Mouse (Mus musculus) lung, adult 2 months (tissue): ENCODE data around the gene Myo9a. TPM values are rescaled to one million over a fixed set of nuclear protein-coding genes. Genes with fewer than 3 reads are reported as not detected.
A peak's percentile ranks its signal among the peaks of the same experiment; 100 is the strongest.
"Not testable (repeated sequence)": the region's sequence is repeated elsewhere in the genome, so short reads cannot be mapped to it uniquely, and the experiment has no call there.

Experiments
- DNase-seq: peaks from one replicate; pipeline ENCODE4 v3.0.0; 2022
- H3K4me1 ChIP-seq: fragments of 200-500 bp; 2 replicates; pipeline ENCODE4 v1.6.1; 2011; ENCODE audit warnings: low read length; ENCODE audit not compliant: control insufficient read depth, insufficient read depth
- H3K4me3 ChIP-seq: fragments of 200-500 bp; replicated peaks from 2 replicates; pipeline ENCODE3; 2011; ENCODE audit warnings: low read depth, mild to moderate bottlenecking, control low read depth, low read length; ENCODE audit errors: extremely low read depth
- CTCF ChIP-seq: fragments of 200-500 bp; IDR thresholded peaks from 2 replicates; pipeline ENCODE4 v1.5.1; 2011; ENCODE audit warnings: mild to moderate bottlenecking, low read length, control low read depth; ENCODE audit not compliant: insufficient read depth
- POLR2A ChIP-seq: fragments of 200-500 bp; IDR thresholded peaks from 2 replicates; pipeline ENCODE4 v1.6.1; 2011; ENCODE audit warnings: low read depth, mild to moderate bottlenecking, control low read depth, low read length, borderline replicate concordance; ENCODE audit errors: extremely low read depth
- WGBS: fragments of 180-500 bp; shearing (Covaris S2); methylation state at CpG from one replicate; pipeline ENCODE4 v1.1.7; 2018; 5-methylcytosine and 5-hydroxymethylcytosine counted together
- polyA plus RNA-seq: library from polyadenylated mRNA; depleted of rRNA; stranded (reverse); fragments of >200 nt; gene quantifications from 2 replicates; pipeline ENCODE4 v1.2.3, GENCODE M21; 2012

The Myo9a gene
- polyA plus RNA-seq, 1 experiment: 5.2 TPM

DNA sequence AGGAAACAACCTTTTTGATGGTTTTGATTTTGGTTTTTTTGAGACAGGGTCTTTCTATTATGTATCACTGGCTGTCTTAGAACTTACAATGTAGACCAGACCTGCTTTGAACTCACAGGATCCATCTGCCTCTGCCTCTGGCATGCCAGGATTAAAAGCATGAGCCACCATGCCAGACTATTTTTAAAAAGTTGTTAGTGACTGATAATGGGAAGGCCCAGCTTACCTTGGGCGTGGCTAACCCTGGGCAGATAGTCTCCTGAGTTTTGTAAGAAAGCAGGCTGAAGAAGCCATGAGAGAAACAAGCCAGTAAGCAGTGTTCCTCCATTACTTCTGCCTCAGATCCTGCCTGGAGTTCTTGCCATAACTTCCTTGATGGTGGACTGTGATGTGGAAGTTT is 152.7 kb downstream of the Myo9a start:
- 93% methylated on average over 1 of the region's 1 CpGs for WGBS
- TF ChIP-seq CTCF (no peak), POLR2A (no peak)
- DNase-seq: no peak
- no peaks in the 10 kb centered on the region for H3K4me1 ChIP-seq
- no peak overlapping the region for H3K4me3 ChIP-seq

- 91% methylated on average over 1 of the region's 1 CpGs for WGBS
- no peak for TF ChIP-seq POLR2A
- TF ChIP-seq CTCF: no peak
- H3K4me1 ChIP-seq: no peaks in the 10 kb centered on the region
- H3K4me3 ChIP-seq: no peak overlapping the region
- no peak for DNase-seq
These were observed 164.1 kb downstream of the Myo9a start for GRCm38 (mm10) chr9:59914761-59915160.

DNA sequence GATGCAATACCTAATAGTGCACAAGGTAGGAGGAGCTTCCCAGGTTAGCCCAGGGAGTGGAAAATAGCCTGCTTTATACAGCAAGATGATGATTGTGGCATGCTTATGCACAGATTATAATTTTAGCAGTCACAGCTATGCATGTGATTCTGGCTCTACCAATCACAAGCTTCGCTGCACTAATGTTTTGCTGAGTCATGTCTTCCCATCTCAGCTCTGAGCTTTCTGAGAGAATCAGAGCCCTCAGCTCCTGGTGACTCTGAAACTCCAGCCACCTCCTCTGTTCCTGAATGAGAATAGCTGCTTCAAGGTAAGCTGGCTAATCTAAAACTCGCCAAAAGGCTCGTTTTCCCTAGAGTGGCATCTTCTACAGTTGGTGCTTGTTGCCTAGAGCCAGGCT is 179.6 kb downstream of the Myo9a start:
- Histone ChIP-seq H3K4me3 (no peak overlapping the region), H3K4me1 (no peaks in the 10 kb centered on the region)
- DNase-seq: no peak
- TF ChIP-seq CTCF (no peak), POLR2A (no peak)
- WGBS: 74% methylated on average over 3 of the region's 3 CpGs

- WGBS: 77% methylated on average over 8 of the region's 8 CpGs
- H3K4me1 ChIP-seq, DNase-seq, H3K4me3 ChIP-seq: not testable (repeated sequence)
These were observed 185.2 kb downstream of the Myo9a start for GRCm38 (mm10) chr9:59935866-59936265.

DNA sequence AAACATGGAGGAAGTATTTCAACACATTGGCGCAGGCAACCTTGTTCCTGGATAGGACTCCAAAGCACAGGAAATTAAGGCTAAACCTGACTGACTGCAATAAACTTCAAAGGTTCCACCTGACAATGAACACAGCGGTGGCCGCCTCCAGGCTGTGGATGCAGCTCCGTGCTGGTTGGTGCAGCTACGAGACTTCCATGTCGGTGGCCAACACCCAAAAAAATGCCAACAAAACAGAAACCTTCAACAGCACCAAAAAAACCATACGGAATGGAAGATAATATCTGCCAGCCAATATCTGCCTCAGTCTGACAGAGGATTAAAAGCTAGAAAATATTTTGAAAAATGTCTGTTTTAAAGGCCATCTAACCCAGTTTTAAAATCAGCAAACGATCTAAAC is 187.8 kb downstream of the Myo9a start:
- TF ChIP-seq POLR2A (no peak), CTCF (no peak)
- Histone ChIP-seq H3K4me3 (no peak overlapping the region), H3K4me1 (no peaks in the 10 kb centered on the region)
- no peak for DNase-seq
- 90% methylated on average over 8 of the region's 8 CpGs for WGBS

DNA sequence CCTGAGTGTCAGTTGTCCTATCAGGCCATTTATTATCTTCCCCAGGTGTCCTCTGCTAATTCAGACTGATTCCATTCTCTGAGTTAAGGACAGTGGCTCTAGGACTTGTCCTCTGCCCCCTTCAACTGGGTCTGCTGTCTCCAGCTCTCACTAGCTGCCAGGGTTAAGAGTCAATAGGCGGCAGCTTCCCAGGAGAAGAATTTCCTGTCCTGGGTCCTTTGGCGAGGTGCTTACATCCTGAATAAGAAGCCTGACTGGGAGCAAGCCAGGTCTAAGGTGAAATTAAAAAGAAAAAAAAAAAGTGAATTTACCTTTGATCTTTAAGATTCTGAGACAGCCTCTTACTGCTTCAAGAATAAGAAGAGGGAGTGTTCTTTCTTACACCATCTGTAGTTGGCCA is 189.0 kb downstream of the Myo9a start:
- Histone ChIP-seq H3K4me3 (no peak overlapping the region), H3K4me1 (no peaks in the 10 kb centered on the region)
- DNase-seq: no peak
- no peak for TF ChIP-seq POLR2A
- TF ChIP-seq CTCF: no peak
- WGBS: 41% methylated on average over 2 of the region's 2 CpGs

- 55% methylated on average over 11 of the region's 12 CpGs for WGBS
- H3K4me1 ChIP-seq: no peaks in the 10 kb centered on the region
- no peak overlapping the region for H3K4me3 ChIP-seq
- no peak for DNase-seq
- TF ChIP-seq CTCF (no peak), POLR2A (no peak)
These were observed 190.5 kb downstream of the Myo9a start for GRCm38 (mm10) chr9:59940913-59941884.

DNA sequence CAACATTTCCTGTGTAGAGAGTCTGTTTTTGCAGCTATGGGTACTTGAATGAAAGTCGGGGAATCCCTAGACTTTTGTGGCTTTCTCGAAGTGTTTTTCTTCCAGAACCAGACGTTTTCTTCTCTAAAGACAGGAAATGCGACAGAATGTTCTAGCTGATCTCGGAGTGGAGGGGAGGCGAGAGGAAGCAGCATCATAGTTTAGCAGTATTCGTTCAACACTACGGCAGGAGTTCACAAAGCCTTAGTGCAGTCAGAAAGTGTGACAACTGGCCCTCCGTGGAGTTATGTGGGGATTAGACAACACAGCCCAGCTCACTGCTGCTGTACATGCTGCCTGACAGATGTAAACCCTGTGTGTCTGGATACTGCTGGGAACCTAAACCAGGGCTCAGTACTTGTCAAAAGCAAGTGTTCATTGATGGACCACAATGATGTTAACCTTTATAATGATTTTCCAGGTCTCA is 191.2 kb downstream of the Myo9a start:
- no peaks in the 10 kb centered on the region for H3K4me1 ChIP-seq
- no peak overlapping the region for H3K4me3 ChIP-seq
- TF ChIP-seq CTCF (no peak), POLR2A (no peak)
- DNase-seq: no peak
- WGBS: 24% methylated on average over 9 of the region's 9 CpGs

DNA sequence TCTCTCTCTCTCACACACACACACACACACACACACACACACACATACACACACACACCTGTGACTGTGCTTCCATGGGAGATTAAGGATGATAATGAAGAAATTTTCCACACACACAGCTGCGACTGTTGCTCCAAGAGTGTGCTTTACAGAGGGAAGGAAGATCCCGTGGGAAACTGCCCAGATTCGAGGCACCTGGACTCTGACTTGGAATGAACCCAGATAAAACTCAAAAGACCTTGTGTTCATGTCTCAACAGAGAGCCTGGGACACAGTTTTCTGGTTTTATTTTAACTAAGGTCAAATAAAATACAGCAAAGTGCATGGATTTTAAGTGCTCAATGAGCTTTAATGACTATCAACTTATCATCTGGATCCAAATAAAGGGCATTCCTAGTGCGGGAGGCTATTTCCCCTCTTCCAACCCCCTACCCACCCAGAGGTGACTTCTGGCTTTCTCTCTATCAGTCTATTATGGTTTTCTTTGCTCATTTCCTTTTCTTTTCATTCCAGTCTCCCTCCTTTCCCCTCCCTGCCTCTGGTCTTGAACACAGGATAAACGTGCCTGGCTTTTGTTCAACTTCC is 191.9 kb downstream of the Myo9a start:
- WGBS: 48% methylated on average over 5 of the region's 5 CpGs
- peak; percentile 0 for DNase-seq
- Histone ChIP-seq H3K4me1 (no peaks in the 10 kb centered on the region), H3K4me3 (no peak overlapping the region)
- no peak for TF ChIP-seq POLR2A
- no peak for TF ChIP-seq CTCF

DNA sequence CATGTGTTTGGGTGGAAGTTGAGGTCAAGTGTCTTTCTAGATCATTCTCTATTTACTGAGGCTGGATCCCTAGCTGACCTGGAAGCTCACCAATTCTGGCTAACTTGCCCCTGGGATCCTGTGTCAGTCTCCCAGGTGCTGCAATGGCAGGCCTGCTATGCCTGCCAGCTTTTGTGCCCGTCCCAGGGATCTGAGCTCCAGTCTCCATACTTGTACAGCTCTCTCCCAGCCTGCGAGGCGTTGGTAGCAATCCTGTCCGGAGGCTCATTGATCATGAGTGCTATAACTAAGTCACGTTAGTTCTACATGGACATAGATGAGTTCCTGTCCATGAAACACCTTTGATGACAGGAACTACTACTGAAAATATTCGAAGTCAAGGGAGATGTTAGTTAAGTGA is 193.1 kb downstream of the Myo9a start:
- H3K4me3 ChIP-seq: no peak overlapping the region
- DNase-seq: no peak
- WGBS: 89% methylated on average over 6 of the region's 6 CpGs
- TF ChIP-seq CTCF (no peak), POLR2A (no peak)
- H3K4me1 ChIP-seq: no peaks in the 10 kb centered on the region
